Mouse (Mus musculus) fibroblast of lung, adult 2 months (primary cell): ENCODE measurements around the gene Spdye4a.
A peak's percentile ranks its signal among the peaks of the same experiment; 100 is the strongest.

Experiments
- DNase-seq: peaks from one replicate; pipeline ENCODE4 v3.0.0-alpha.2; 2011; ENCODE audit warnings: low read depth

Spdye4a gene

GRCm38 (mm10) chr5:143226790-143227189, at the start of gene Spdye4a:
Gene Spdye4a (minus strand): TSS chr5:143226890.
- no peak for DNase-seq

GRCm38 (mm10) chr5:143275761-143276160, 49.1 kb upstream of the Spdye4a start:
- DNase-seq: no peak

- no peak for DNase-seq
Measured at GRCm38 (mm10) chr5:143272540-143273330, 46.0 kb upstream of the Spdye4a start.

GRCm38 (mm10) chr5:143272108-143272507, 45.4 kb upstream of the Spdye4a start:
- DNase-seq: no peak

GRCm38 (mm10) chr5:143271642-143272041, 45.0 kb upstream of the Spdye4a start:
- DNase-seq: peak; percentile 94

GRCm38 (mm10) chr5:143270151-143270519, 43.4 kb upstream of the Spdye4a start:
- DNase-seq: peak; percentile 27

GRCm38 (mm10) chr5:143269363-143270150, 42.9 kb upstream of the Spdye4a start, which contains the start of gene Zfp316:
Gene Zfp316 (minus strand): TSS chr5:143270022.
- DNase-seq: no peak

- no peak for DNase-seq
Measured at GRCm38 (mm10) chr5:143268985-143269362, 42.3 kb upstream of the Spdye4a start.

- peak; percentile 8 for DNase-seq
Measured at GRCm38 (mm10) chr5:143266794-143267193, 40.1 kb upstream of the Spdye4a start.

- no peak for DNase-seq
Measured at GRCm38 (mm10) chr5:143265409-143265808, 38.7 kb upstream of the Spdye4a start.

GRCm38 (mm10) chr5:143264689-143265088, 38.0 kb upstream of the Spdye4a start:
- DNase-seq: no peak

GRCm38 (mm10) chr5:143261636-143262035, 34.9 kb upstream of the Spdye4a start:
- no peak for DNase-seq

GRCm38 (mm10) chr5:143255802-143256201, 29.1 kb upstream of the Spdye4a start:
- DNase-seq: no peak

- DNase-seq: no peak
Measured at GRCm38 (mm10) chr5:143255131-143255519, 28.4 kb upstream of the Spdye4a start.

GRCm38 (mm10) chr5:143254487-143255130, 27.9 kb upstream of the Spdye4a start:
- no peak for DNase-seq

GRCm38 (mm10) chr5:143253881-143254486, 27.3 kb upstream of the Spdye4a start:
- no peak for DNase-seq

GRCm38 (mm10) chr5:143253186-143253880, 26.6 kb upstream of the Spdye4a start:
- no peak for DNase-seq

- no peak for DNase-seq
Measured at GRCm38 (mm10) chr5:143252791-143253185, 26.1 kb upstream of the Spdye4a start.

- no peak for DNase-seq
Measured at GRCm38 (mm10) chr5:143252039-143252438, 25.3 kb upstream of the Spdye4a start.

- DNase-seq: no peak
Measured at GRCm38 (mm10) chr5:143244926-143245325, 18.2 kb upstream of the Spdye4a start.

GRCm38 (mm10) chr5:143236036-143236435, 9.3 kb upstream of the Spdye4a start:
- DNase-seq: no peak
